Comparison of ENCODE assay signal across 8 mouse cellular contexts in the genomic region with DNA sequence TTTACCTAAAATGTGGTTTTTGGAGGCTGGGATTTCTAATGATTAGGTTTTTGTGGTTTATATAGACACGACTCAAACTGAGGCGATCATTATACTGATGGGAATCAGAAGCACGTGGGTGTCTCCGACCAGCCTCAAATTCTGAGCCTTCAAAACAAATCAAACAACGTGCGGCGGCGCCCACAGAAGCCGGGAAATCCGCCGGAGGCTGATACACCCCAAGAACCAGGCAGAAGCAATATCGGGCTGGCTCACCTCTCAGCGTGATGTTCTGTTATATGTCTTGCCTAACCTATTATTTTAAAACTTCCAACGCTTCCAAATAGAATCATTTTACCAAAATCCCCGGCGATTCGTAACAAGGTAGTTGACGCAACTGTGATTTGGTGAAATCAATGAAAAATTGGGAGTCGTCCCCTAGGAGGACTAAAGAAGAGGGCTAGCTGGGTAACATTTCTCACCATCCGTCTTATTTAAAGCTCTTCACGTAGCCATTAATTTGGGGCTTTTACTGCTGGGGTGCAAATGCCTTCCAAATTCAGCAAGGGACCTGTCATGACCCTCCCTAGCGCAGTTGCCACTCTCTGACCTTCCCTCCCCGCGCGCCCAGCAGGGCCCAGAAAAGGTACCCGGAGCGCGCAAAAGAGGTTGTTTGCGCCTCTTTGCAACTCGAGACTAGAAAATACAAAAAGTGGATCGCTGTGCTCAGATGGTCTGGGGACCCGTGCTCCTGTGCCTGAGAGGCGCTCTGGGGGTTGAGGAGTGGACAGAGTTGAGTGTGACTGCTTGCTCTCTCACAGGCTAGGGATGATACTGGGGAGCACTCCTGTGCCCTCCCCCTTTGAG. TPM values are rescaled to one million over a fixed set of nuclear protein-coding genes. Genes with fewer than 3 reads are reported as not detected.
DNase-seq lines count a peak whose midpoint lies in the region; ATAC-seq and TF ChIP-seq lines count a peak whose summit lies in the region.

No protein-coding gene starts in this region.

- H3K4me1 ChIP-seq in kidney, adult 2 months (ENCODE audit: control insufficient read depth, insufficient read depth, low read length), result no peaks in the 10 kb centered on the region
- H3K4me1 ChIP-seq in hindbrain, embryonic 10.5 days (replicated peaks), result peaks cover 46% of the 10 kb centered on the region
- H3K4me1 ChIP-seq in liver, embryonic 16.5 days (ENCODE audit: control insufficient read depth, low read depth, low read length), result no peaks in the 10 kb centered on the region; the same call in none of the 2 replicates

- H3K4me2 ChIP-seq in liver, embryonic 16.5 days (ENCODE audit: low read depth, low read length), result peak overlapping the region; percentile 42

- no peak overlapping the region for H3K27ac ChIP-seq in kidney, adult 2 months (ENCODE audit: insufficient read depth, low read depth, low read length)
- H3K27ac ChIP-seq in hindbrain, embryonic 10.5 days, result no peak overlapping the region
- H3K27ac ChIP-seq in liver, embryonic 16.5 days (ENCODE audit: low read length), result no peak overlapping the region

- H3K36me3 ChIP-seq in kidney, adult 2 months (ENCODE audit: control insufficient read depth, insufficient read depth, low read length), result no peaks in the 10 kb centered on the region
- no peaks in the 10 kb centered on the region for H3K36me3 ChIP-seq in hindbrain, embryonic 10.5 days
- H3K36me3 ChIP-seq in liver, embryonic 16.5 days (ENCODE audit: control insufficient read depth, insufficient read depth), result no peaks in the 10 kb centered on the region

- H3K4me3 ChIP-seq in kidney, adult 2 months (ENCODE audit: insufficient read depth, low read depth, low read length), result no peak overlapping the region
- peak overlapping the region; percentile 32 for H3K4me3 ChIP-seq in hindbrain, embryonic 10.5 days
- peak overlapping the region; percentile 17 for H3K4me3 ChIP-seq in liver, embryonic 16.5 days (ENCODE audit: low read depth, low read length)

- DNase-seq in kidney, adult 2 months, result peak; percentile 8
- DNase-seq in kidney, adult 11 months, result no peak
- peak; percentile 47 for DNase-seq in embryo, embryonic 10.5 days (ENCODE audit: low spot score)
- DNase-seq in hindbrain, embryonic 10.5 days (ENCODE audit: low spot score), result peak; percentile 52
- peak; percentile 42 for DNase-seq in thymus, postnatal 25 days
- DNase-seq in gastrocnemius, adult 18-20 months (ENCODE audit: low spot score), result no peak

- no peak for TF ChIP-seq POLR2A in kidney, adult 2 months (IDR thresholded peaks at IDR 0.05; ENCODE audit: low read depth, low read length)

- H3K27me3 ChIP-seq in kidney, adult 2 months (replicated peaks; ENCODE audit: control insufficient read depth, insufficient read depth, low read length), result no peaks in the 10 kb centered on the region; the same call in 1 of the 2 replicates
- H3K27me3 ChIP-seq in hindbrain, embryonic 10.5 days (ENCODE audit: insufficient read depth, poor library complexity, severe bottlenecking), result peaks cover 87% of the 10 kb centered on the region
- H3K27me3 ChIP-seq in liver, embryonic 16.5 days (ENCODE audit: control insufficient read depth, insufficient read depth, low read depth, low read length), result peaks cover 66% of the 10 kb centered on the region

- WGBS in kidney, adult 2 months, result 8% methylated on average over 33 of the region's 33 CpGs
- under 1% methylated on average over 33 of the region's 33 CpGs for WGBS in hindbrain, embryonic 10.5 days
- under 1% methylated on average over 33 of the region's 33 CpGs for WGBS in liver, embryonic 16.5 days (ENCODE audit: insufficient replicate concordance)

- no peaks in the 10 kb centered on the region for H3K9me3 ChIP-seq in hindbrain, embryonic 10.5 days
- H3K9me3 ChIP-seq in liver, embryonic 16.5 days (replicated peaks; ENCODE audit: control insufficient read depth, low read length), result no peaks in the 10 kb centered on the region

- no peak for TF ChIP-seq CTCF in kidney, adult 2 months (conservative IDR thresholded peaks at IDR 0.05; ENCODE audit: insufficient read depth, insufficient read length, low read depth, low read length)

- H3K9ac ChIP-seq in liver, embryonic 16.5 days (ENCODE audit: low read depth, low read length), result no peak overlapping the region

- peak; percentile 12 for ATAC-seq in CD4-positive, CD25-positive, alpha-beta regulatory T cell, adult 4 months
- no peak for ATAC-seq in liver, embryonic 16.5 days (ENCODE audit: low read depth)

RNA-seq across cellular contexts. Expression of a gene that starts 39.5 kb away (rescaled TPM):
- polyA plus RNA-seq in kidney, adult 2 months (2012; rRNA removed), result 5.5 and 6.4 TPM in 2 replicates
- polyA plus RNA-seq in CD4-positive, CD25-positive, alpha-beta regulatory T cell, adult 4 months (2017; shearing (Covaris generic)), result 10 to 100 TPM; 18.0 to 22.0 TPM
- 22.3 and 23.7 TPM in 2 replicates for polyA plus RNA-seq in hindbrain, embryonic 10.5 days (2016; fragmentation: Nextera tagmentation; extraction: Ambion mirVana)
- 6.0 and 6.2 TPM in 2 replicates for polyA plus RNA-seq in liver, embryonic 16.5 days (2015; fragmentation: Nextera tagmentation; extraction: Ambion mirVana)
- total RNA-seq in gastrocnemius, adult 18-20 months (2021), result 10 to 100 TPM; 12.3 to 20.6 TPM

Comparison
In these comparisons a context has a peak if more than half of its experiments do, and no peak if none do; other contexts are left out.
1. DNase-seq: peak in kidney, adult 2 months (single experiment), embryo, embryonic 10.5 days (single experiment), hindbrain, embryonic 10.5 days (single experiment) and thymus, postnatal 25 days (single experiment); none in kidney, adult 11 months (single experiment) and gastrocnemius, adult 18-20 months (single experiment).